Mouse (Mus musculus): ENCODE results near the gene Cmya5. TPM values are rescaled to one million over a fixed set of nuclear protein-coding genes. Genes with fewer than 3 reads are reported as not detected.

Cmya5 gene
- polyA plus RNA-seq (2015; fragmentation: Nextera tagmentation; extraction: Ambion mirVana): 0.14 and 0.22 TPM in 2 replicates

DNA sequence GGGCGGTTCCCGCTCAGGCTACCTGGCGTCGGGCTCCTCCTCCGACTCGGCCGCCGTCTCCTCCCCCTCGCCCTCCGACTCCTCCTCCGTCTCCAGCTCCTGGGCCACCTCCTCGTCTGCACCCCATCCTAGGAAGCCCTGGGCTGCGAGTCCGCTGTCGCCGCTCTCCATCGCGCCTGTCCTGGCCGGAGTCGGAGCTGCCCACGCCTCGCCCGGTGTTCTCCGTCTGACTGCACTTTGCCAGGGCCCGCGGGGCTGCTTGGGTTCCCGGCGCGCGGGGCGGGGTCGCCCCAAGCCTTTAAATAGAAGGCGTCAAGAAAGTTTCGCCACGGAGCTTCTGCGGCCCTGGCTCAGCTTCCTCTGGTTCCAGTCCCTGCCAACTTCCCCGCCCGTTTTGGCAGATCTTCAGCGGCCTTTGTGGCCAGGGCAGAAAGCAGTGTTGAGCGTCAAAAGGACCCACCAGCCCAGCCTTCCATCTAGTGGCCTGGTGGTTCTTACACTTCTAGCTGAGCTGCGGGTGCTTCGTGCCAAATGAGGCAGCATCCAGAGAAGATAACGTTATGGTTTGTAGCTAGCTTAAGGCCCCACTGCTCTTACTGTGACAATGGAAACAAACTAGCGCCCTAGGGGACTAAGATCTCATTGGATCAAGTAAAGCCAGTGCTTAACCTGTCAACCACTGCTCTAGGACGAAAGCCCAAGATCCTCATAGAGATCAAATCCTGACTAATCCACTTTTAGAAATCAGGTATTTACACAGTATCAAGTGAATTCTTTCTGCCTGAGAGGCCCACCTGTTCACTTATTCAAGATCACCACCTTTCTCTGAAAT, at the start of gene Cmya5:
TSS of gene Cmya5 (minus strand) at position 389 of the 832 bp plus-strand sequence.

DNA sequence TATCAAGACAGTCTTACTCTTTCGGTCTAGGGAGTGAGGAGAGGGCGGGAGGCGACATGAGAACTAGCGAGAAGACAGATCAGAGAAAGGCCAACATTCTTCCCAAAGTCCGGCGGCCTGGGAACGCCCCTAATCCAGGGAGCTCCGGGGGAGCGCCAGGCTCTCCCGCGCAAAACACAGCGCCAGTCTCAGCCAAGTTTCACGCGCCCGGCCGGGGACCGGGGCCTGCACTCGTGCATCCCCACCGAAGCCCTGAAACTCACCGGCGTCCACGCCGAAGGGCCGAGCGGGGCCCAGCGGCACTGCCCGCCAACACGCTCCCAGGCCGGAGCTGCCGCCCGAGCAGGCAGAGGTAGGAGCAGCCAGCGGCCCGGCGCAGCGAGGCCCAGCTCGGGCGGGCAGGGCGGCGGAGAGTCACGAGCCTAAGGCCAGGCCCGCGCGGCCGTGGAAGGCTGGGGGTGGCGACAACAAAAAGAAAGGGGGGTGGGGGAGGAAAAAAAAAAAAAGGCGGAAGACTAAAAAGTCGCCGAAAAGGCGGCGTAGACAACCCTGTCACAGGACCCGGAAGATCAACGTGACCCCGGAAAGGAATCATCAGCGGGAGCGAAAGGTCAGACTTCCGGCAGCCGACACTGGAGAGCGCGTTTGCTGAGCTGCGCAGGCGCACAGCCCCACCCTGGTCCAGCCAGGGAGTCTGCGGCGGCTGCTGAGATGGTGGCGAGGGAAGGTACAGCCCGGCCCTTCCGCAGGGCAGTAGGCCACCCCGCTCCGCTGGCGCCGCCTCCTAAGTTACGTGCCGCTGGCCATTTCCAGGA, 47.5 kb upstream of the Cmya5 start, which contains the start of gene Tent2:
TSS of gene Tent2 (minus strand) at position 555 of the 815 bp plus-strand sequence.

Other genes starting within 250 kb of the Cmya5 start
- gene Tent2, start 47.7 kb upstream of the Cmya5 start, polyA plus RNA-seq (2015; fragmentation: Nextera tagmentation; extraction: Ambion mirVana): 33.7 and 34.2 TPM in 2 replicates
- 2.2 and 2.5 TPM in 2 replicates for gene Homer1, start 154.9 kb upstream of the Cmya5 start, polyA plus RNA-seq (2015; fragmentation: Nextera tagmentation; extraction: Ambion mirVana)